Mouse (Mus musculus): ENCODE results near the gene a.

GRCm38 (mm10) chr2:154785284-154785683 lies 5.9 kb upstream of the a start:
- TF ChIP-seq POLR2A (IDR thresholded peaks at IDR 0.05; ENCODE audit: low read depth, low read length) (no peak), CTCF (conservative IDR thresholded peaks at IDR 0.05; ENCODE audit: insufficient read depth, insufficient read length, low read depth, low read length) (no peak)
